In the genomic region with DNA sequence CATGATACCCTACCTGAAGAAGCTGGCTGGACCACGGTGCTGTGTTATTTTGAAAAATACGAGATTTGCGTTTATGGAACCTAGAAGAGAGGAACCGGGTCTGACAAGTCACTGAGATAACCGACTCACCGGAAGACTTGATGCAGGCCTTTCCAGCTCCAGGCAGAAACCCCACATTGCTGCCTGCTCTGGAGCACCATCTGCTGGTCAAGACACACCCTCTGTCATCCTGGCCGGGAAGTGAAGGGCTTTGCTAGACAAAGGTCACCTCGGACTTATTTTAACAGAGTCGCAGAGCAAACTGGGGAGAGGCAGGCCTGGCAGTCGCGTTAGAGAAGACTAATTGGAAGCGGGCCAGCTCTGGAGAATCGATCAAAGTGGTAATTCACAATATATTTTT, we compare ENCODE assay signal across 7 mouse cellular contexts.
A peak's percentile ranks its signal among the peaks of the same experiment; 100 is the strongest.
DNase-seq lines count a peak whose midpoint lies in the region; ATAC-seq lines count a peak whose summit lies in the region.

No protein-coding gene starts in this region.

- no peak overlapping the region for H3K4me2 ChIP-seq in embryonic facial prominence, embryonic 11.5 days (ENCODE audit: low read depth, low read length)
- no peak overlapping the region for H3K4me2 ChIP-seq in limb, embryonic 11.5 days (ENCODE audit: low read depth, severe bottlenecking)
- H3K4me2 ChIP-seq in midbrain, embryonic 16.5 days (ENCODE audit: low read length), result peak overlapping the region; percentile 25; the same call in 1 of the 2 replicates
- H3K4me2 ChIP-seq in stomach, embryonic 14.5 days (replicated peaks; ENCODE audit: low read depth, low read length), result no peak overlapping the region

- no peaks in the 10 kb centered on the region for H3K9me3 ChIP-seq in embryonic facial prominence, embryonic 11.5 days (replicated peaks; ENCODE audit: control insufficient read depth, low read length)
- no peaks in the 10 kb centered on the region for H3K9me3 ChIP-seq in limb, embryonic 11.5 days (ENCODE audit: control insufficient read depth, low read length)
- no peaks in the 10 kb centered on the region for H3K9me3 ChIP-seq in midbrain, embryonic 16.5 days (replicated peaks; ENCODE audit: control insufficient read depth, low read length, poor library complexity, severe bottlenecking)
- no peaks in the 10 kb centered on the region for H3K9me3 ChIP-seq in stomach, embryonic 14.5 days (ENCODE audit: control insufficient read depth, low read depth, low read length)

- no peak overlapping the region for H3K4me3 ChIP-seq in embryonic facial prominence, embryonic 11.5 days (ENCODE audit: low read depth, low read length)
- no peak overlapping the region for H3K4me3 ChIP-seq in limb, embryonic 11.5 days (ENCODE audit: low read depth, low read length)
- no peak overlapping the region for H3K4me3 ChIP-seq in midbrain, embryonic 16.5 days (ENCODE audit: low read depth, low read length)
- no peak overlapping the region for H3K4me3 ChIP-seq in stomach, embryonic 14.5 days (ENCODE audit: low read depth, low read length)

- H3K4me1 ChIP-seq in embryonic facial prominence, embryonic 11.5 days (ENCODE audit: control insufficient read depth, insufficient read depth, low read length), result no peaks in the 10 kb centered on the region
- H3K4me1 ChIP-seq in limb, embryonic 11.5 days (ENCODE audit: control insufficient read depth, insufficient read depth, low read length), result peaks cover 2% of the 10 kb centered on the region; the same call in 1 of the 2 replicates
- H3K4me1 ChIP-seq in midbrain, embryonic 16.5 days (ENCODE audit: control insufficient read depth, insufficient read depth, low read length), result peaks cover 6% of the 10 kb centered on the region; the same call in 1 of the 2 replicates
- no peaks in the 10 kb centered on the region for H3K4me1 ChIP-seq in stomach, embryonic 14.5 days (ENCODE audit: control insufficient read depth, insufficient read depth, low read length)

- no peak overlapping the region for H3K9ac ChIP-seq in embryonic facial prominence, embryonic 11.5 days (replicated peaks; ENCODE audit: low read length)
- no peak overlapping the region for H3K9ac ChIP-seq in limb, embryonic 11.5 days (ENCODE audit: low read length)
- no peak overlapping the region for H3K9ac ChIP-seq in midbrain, embryonic 16.5 days (ENCODE audit: low read depth, low read length)
- no peak overlapping the region for H3K9ac ChIP-seq in stomach, embryonic 14.5 days (replicated peaks; ENCODE audit: low read depth, low read length)

- peak; percentile 71 for DNase-seq in adrenal gland, postnatal 25 days
- DNase-seq in embryonic facial prominence, embryonic 11.5 days (ENCODE audit: low spot score), result peak; percentile 81
- peak; percentile 2 to 6 for DNase-seq in heart, adult 9 months (ENCODE audit: low spot score in 2 of 2)
- DNase-seq in kidney, adult 9 months, result peak; percentile 83
- DNase-seq in limb, embryonic 11.5 days (ENCODE audit: low spot score), result peak; percentile 88

- no peaks in the 10 kb centered on the region for H3K27me3 ChIP-seq in embryonic facial prominence, embryonic 11.5 days (ENCODE audit: control insufficient read depth, insufficient read depth, low read length)
- H3K27me3 ChIP-seq in limb, embryonic 11.5 days (ENCODE audit: control insufficient read depth, insufficient read depth, low read length), result no peaks in the 10 kb centered on the region
- H3K27me3 ChIP-seq in midbrain, embryonic 16.5 days (ENCODE audit: control insufficient read depth, insufficient read depth, low read depth, low read length), result no peaks in the 10 kb centered on the region
- H3K27me3 ChIP-seq in stomach, embryonic 14.5 days (ENCODE audit: control insufficient read depth, insufficient read depth, low read length), result no peaks in the 10 kb centered on the region

- 9% methylated on average over 13 of the region's 13 CpGs for WGBS in embryonic facial prominence, embryonic 11.5 days
- WGBS in limb, embryonic 11.5 days, result 17% methylated on average over 13 of the region's 13 CpGs
- 14% methylated on average over 13 of the region's 13 CpGs for WGBS in midbrain, embryonic 16.5 days
- 11% methylated on average over 13 of the region's 13 CpGs for WGBS in stomach, embryonic 14.5 days

- no peaks in the 10 kb centered on the region for H3K36me3 ChIP-seq in embryonic facial prominence, embryonic 11.5 days (replicated peaks; ENCODE audit: control insufficient read depth, insufficient read depth, low read depth, low read length)
- H3K36me3 ChIP-seq in limb, embryonic 11.5 days (ENCODE audit: control insufficient read depth, insufficient read depth, low read length), result no peaks in the 10 kb centered on the region
- H3K36me3 ChIP-seq in midbrain, embryonic 16.5 days (ENCODE audit: control insufficient read depth, insufficient read depth, low read length), result no peaks in the 10 kb centered on the region
- no peaks in the 10 kb centered on the region for H3K36me3 ChIP-seq in stomach, embryonic 14.5 days (ENCODE audit: control insufficient read depth, insufficient read depth, low read length)

- ATAC-seq in embryonic facial prominence, embryonic 11.5 days (replicated peaks; ENCODE audit: insufficient number of reproducible peaks, low FRiP score, low TSS enrichment, low read depth), result peak; percentile 86
- ATAC-seq in limb, embryonic 11.5 days (ENCODE audit: insufficient number of reproducible peaks, low FRiP score, low TSS enrichment, low read depth), result no peak
- peak; percentile 92 for ATAC-seq in midbrain, embryonic 16.5 days
- peak; percentile 49; the same call in 1 of the 2 replicates for ATAC-seq in stomach, embryonic 14.5 days (ENCODE audit: insufficient number of reproducible peaks, insufficient read depth, low FRiP score, low read depth)

- H3K27ac ChIP-seq in embryonic facial prominence, embryonic 11.5 days (replicated peaks; ENCODE audit: low read depth, low read length), result no peak overlapping the region
- no peak overlapping the region for H3K27ac ChIP-seq in limb, embryonic 11.5 days (replicated peaks; ENCODE audit: low read depth, low read length)
- H3K27ac ChIP-seq in midbrain, embryonic 16.5 days (ENCODE audit: low read length), result no peak overlapping the region
- H3K27ac ChIP-seq in stomach, embryonic 14.5 days (ENCODE audit: low read length), result no peak overlapping the region

Comparison
In these comparisons a context has a peak if more than half of its experiments do, and no peak if none do; other contexts are left out.
1. DNase-seq: peak in every context shown above with its lines; median percentile 88 in limb, embryonic 11.5 days; 83 in kidney, adult 9 months; 81 in embryonic facial prominence, embryonic 11.5 days; 71 in adrenal gland, postnatal 25 days; 4 in heart, adult 9 months.